Mouse (Mus musculus) T-helper 1 cell (primary cell): ENCODE measurements around the gene Olfr630.
"Not testable (repeated sequence)": the region's sequence is repeated elsewhere in the genome, so short reads cannot be mapped to it uniquely, and the experiment has no call there.

ENCODE experiments used
- in situ Hi-C: fragments of 300-600 bp; cut with MboI, MseI; formaldehyde crosslinking; loops from one replicate; pipeline ENCODE4 v1.15.1; 2025; ENCODE audit warnings: high pct_unique_total_duplicates

The Olfr630 gene

GRCm38 (mm10) chr7:103757233-103757632, at the start of gene Olfr630:
Gene Olfr630 (minus strand): TSS chr7:103757333.
- in situ Hi-C loops: no loop called here

GRCm38 (mm10) chr7:103806856-103807255, 49.7 kb upstream of the Olfr630 start:
- in situ Hi-C loops: no loop called here

DNA sequence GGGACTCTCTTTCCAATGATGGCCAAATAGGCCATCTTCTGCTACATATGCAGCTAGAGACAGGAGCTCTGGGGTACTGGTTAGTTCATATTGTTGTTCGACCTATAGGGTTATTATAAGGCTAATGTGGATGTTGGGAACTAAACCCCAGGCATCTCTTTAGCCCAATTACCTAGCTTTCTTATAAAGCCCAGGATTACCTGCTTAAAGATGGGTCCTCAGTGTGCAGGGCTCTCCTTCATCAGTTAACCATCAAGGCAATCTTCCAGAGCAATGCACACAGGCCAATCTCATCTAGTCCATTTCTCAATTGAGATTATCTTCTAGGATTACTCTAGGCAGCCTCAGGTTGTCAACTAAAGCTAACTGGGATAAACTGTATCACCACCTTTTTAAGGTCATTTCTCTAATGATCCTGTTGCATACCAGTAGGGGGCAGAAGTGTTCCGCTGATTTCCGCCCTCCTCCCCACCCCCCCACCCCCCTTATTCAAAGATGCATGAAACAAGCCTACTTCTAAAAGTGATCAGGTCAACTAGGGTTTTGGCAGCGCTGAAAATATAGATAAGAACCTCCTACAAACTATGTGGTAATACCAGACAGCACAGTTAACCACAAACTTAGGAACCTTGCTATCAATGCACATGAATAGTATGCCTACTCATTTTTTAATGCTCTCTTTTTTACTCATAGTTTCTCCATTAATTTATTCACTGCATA, 35.7 kb upstream of the Olfr630 start:
- in situ Hi-C loops: no loop called here

GRCm38 (mm10) chr7:103791721-103792120, 34.6 kb upstream of the Olfr630 start, which contains the start of gene Olfr67:
Gene Olfr67 (minus strand): TSS chr7:103791821.
- in situ Hi-C loops: no loop called here

DNA sequence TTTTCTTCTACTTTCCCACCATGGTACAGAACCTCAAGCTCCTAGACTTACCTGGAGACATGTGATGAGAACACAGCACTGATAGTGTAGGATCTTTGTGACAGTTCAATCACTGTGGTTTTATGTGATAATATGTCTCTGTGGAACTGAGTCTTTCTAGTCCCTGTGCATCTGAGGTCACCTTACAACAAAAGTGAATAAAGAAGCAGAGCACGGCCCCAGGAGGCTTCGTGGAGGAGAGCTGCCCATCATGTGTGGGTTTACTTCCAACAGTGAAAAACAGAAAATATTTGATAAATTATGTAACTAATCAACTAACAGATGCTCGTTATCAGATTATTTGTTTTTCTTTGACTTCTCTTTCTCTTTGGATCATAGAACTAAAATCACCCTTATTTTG, 22.5 kb upstream of the Olfr630 start, which contains the start of gene Olfr68:
Gene Olfr68, minus strand, starts transcription at position 101 of the 400 bp plus-strand sequence.
- in situ Hi-C loops: no loop called here

GRCm38 (mm10) chr7:103777652-103778051, 20.5 kb upstream of the Olfr630 start:
- in situ Hi-C loops: not testable (repeated sequence)

GRCm38 (mm10) chr7:103771494-103771893, 14.4 kb upstream of the Olfr630 start, which contains the start of gene Olfr69:
Gene Olfr69 (minus strand): TSS chr7:103771594.
- in situ Hi-C loops: no loop called here

DNA sequence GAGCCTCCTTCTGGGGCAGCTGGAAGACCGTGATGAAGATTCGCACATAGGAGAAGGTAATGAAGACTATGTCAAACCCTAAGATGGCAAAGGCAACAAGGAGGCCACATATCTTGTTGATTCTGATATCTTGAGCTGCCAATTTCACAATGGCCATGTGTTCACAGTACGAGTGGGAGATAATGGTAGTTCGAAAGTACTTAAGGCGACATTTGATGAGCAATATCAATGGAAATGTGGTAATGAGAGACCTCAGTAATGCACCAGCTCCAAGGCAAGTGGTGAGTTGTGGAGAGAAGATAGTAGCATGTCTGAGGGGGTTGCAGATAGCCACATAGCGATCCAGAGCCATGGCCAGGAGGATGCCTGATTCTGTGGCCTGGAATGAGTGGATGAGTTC, 10.6 kb upstream of the Olfr630 start:
- in situ Hi-C loops: not testable (repeated sequence)

DNA sequence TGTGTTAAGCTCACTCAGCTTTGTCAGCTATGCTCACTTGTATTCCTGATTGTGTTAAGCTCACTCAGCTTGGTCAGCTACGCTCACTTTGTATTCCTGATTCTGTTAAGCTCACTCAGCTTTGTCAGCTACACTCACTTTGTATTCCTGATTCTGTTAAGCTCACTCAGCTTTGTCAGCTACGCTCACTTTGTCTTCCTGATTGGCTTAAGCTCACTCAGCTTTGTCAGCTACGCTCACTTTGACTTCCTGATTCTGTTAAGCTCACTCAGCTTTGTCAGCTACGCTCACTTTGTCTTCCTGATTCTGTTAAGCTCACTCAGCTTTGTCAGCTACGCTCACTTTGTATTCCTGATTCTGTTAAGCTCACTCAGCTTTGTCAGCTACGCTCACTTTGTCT, 5.1 kb upstream of the Olfr630 start:
- in situ Hi-C loops: not testable (repeated sequence)

DNA sequence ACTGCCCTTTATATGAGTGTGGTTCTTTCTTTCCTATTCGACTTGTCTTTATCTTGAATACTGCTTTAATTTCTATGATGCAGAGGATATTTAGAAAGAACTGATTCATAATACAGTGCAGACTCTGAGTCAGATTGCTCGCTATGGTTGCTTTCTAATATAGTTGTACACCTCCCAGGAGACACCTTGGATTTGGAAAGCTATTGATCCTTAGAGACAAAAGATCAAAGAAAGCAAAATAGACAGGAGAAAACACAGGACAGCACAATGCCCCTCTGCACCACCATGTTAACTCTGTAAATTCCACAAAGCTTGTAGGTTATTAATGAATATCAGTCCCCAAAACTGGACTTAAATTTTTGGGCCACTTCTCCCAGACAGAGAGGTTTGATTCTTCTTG, 12.3 kb downstream of the Olfr630 start, which contains the start of gene Olfr629:
Gene Olfr629, minus strand, starts transcription at position 101 of the 400 bp plus-strand sequence.
- in situ Hi-C loops: no loop called here

- in situ Hi-C loops: no loop called here
Observed at GRCm38 (mm10) chr7:103730074-103730473, 27.1 kb downstream of the Olfr630 start, which contains the start of gene Olfr628. Gene Olfr628 (plus strand): TSS chr7:103730374.

- in situ Hi-C loops: loop anchor here (10.0 kb wide), 1 partner anchor 228 kb away; the partner anchor contains the start of gene Olfr633
Observed at GRCm38 (mm10) chr7:103716398-103716797, 40.7 kb downstream of the Olfr630 start.

- in situ Hi-C loops: loop anchor here (10.0 kb wide), 1 partner anchor 230 kb away; the partner anchor contains the start of gene Olfr633
Observed at GRCm38 (mm10) chr7:103714371-103714770, 42.8 kb downstream of the Olfr630 start, which contains the start of gene Olfr243. Gene Olfr243 (plus strand): TSS chr7:103714671.

DNA sequence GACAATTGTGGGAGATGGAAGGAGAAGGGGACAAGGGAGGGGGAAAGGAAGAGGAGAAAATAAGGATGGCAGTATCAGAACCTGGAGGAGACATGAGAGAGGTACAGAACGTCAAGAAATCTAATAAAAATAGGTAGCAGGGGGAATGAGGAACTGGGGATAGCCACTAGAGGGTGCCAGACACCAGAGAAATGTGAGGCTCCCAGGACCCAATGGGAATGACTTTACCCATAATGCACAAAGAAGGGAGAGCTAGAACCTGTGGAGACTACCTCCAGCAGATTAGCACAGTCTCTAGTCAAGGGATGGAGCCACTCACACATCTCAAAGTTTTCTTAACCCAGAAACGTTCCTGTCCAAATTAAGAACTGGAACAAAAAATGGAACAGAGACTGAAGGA, 45.1 kb downstream of the Olfr630 start:
- in situ Hi-C loops: loop anchor here (10.0 kb wide), 1 partner anchor 233 kb away; the partner anchor contains the start of gene Olfr633
